Mouse (Mus musculus) right cerebral cortex, postnatal 4 days (tissue): ENCODE measurements around the gene Oser1.
"Not testable (repeated sequence)": the region's sequence is repeated elsewhere in the genome, so short reads cannot be mapped to it uniquely, and the experiment has no call there.

Experiments
- DNase-seq: peaks from one replicate; pipeline ENCODE4 v3.0.0-alpha.2; 2022

Oser1 gene

DNA sequence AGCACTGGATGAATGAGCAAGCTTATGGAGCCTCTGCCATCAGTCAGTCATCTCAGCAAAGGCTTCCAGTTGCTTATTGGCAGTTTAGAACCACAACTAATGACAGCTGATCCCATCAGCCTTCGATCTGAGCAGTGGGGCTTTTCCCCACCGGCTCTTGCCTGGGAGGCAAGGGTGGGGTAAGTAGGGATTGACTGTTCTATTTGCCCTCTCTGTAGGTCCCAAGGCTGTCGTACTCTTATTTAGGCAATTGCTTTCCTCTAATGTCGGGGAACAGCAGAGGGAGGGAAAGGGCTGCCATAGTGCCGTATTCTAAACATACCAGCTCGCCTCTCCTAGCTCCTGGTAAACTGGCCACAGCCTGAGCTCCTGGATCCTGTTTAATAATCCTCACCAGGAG, at the start of gene Oser1:
Oser1 (minus strand) TSS at position 101 of the 400 bp plus-strand sequence.
- no peak for DNase-seq

DNA sequence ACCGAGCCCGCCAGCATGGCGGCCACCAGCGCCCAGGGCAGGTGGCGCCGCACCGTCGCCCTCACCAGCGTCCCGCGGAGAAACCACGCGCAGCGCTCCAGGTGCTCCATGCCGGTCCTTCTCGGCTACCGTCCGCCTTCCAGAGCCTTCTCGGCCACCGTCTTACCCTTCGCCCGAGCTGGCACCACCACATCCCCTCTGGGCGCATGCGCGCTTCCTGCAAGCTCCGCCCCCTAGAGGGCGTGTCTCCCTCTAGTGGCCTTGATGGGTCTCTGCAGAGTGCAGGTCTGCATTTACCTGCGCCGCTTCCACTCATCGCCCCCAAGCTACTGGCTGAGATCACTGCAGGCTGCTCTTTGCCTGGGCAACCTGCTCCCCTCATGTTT, 48.0 kb upstream of the Oser1 start, which contains the start of gene Fitm2:
Fitm2 (minus strand) TSS at position 164 of the 386 bp plus-strand sequence.
- DNase-seq = peak; percentile 97

DNA sequence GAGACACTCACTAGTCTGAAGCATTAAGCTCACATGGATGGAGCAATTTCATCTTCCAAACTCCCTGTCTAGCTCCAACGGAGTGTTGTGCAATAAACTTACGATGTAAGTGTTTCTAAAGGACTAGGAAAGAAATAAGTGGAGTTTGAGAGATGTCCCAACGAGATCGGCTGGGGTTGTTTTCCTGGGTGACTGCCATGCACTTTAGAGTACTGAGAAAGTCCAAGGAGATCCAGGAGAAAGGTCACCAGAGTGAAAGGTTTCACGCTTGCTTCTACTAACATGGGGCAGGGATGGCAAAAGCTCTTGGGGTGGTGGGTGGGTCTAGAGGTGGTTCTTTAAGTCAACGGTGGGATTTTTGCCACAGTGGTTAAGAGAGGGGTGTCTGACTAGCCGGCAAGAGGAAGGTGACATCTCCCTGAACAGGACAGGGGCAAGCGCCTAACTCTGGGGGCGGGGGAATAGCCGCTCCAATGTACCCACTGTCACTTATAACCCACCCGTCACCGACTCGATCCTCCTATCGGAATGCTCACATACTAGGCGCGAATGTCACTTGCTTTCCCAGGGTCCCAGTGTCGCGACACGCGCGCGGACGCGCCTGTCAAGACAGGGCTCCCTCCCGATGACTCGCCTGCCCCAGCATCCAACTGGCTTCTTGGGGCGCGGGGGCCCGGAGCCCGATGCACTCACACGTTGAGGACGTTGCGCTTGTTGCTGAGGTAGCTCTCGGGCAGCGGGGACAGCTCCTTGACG, 47.4 kb upstream of the Oser1 start:
- DNase-seq = no peak

DNA sequence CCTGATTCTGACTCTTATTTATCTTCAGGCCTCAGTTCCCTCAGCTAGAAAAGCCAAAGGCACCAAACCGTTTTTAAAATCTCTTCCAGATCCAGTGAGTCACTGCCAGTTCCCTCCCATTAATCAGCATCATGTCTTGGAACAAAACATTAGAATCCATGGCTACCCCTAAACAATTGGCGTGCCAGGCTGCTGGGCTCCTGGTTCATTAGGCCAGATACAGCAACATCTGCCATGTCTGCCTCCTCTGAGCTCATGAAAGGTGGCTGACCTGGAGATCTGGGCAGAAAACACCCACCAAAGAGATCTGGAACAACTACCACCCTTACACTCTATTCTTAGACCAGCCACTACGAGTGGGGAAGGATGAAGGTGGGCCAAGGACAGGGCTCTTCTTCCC, 46.6 kb upstream of the Oser1 start:
- no peak for DNase-seq

DNA sequence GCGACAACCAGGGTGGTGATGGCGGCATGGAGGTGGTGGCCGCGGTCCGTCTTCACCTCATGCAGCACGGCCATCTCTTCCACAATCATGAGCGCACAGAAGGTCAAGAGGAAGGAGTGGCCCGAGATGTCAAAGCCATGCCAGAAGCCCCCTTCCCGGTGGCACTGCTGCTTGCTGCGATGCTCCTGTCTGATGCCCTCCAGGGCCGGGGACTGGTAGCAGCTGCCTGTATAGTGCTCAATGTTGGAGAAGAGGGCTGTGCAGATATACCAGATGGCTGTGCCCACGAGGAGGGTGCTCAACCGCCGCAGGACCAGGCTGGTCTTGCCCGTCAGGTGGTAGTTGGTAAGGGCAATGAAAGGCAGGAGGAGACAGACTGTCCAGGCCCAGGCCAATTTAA, 45.2 kb upstream of the Oser1 start:
- no peak for DNase-seq

DNA sequence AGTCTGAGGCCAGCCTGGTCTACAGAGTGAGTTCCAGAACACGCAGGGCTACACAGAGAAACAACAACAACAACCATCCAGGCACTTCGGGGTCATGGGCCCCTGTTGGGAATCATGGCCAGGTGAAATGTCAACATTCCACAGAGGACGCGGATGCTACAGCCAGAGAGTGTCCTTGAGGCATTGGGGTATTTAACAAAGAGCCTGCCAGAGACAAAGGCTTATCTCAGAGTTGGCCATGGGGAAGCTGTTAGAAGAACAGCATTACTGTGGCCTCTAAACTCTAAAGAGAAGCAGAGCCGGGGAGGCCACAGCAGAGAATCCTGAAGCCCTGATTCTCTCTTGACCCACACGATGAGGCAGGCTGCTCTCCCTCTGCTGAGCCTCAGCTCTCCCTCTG, 44.4 kb upstream of the Oser1 start:
- DNase-seq = no peak

DNA sequence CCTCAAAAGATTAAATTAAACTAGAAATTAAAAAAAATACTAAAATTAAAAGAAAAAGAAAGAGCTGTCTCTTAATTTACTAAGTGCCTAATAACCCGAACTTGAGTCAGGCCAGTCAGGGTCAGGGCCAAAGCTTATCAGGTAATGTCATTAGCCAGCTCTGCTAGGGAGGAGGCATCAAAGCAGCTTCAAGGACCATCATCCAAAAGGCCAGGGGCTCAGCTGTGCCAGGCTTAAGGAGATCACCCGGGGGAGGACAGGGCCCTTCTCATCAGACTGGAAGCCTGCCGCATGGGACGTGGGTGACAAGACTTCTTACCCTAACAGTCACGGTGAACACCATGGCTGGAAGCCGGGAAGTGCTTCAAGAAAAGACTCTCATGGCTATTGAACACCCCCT, 43.1 kb upstream of the Oser1 start:
- no peak for DNase-seq

DNA sequence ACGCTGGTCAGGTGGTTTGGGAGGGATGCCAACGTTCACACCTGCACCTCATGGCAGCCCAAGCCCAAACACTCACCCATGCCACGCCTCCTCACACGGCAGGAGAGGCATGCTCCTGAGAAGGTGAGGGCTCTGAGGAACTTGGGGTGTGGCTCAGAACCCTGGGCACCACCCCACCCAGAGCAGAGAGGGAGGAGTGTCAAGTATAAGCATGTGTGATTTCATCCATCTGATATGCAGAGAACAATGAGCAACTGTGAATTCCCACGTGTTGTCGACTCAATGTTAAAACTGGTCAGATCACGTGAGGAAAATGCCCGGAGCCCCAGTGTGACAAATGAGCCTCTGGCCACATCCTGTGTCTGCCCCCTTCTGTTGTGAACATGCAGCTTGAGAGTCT, 42.3 kb upstream of the Oser1 start:
- DNase-seq = no peak

DNA sequence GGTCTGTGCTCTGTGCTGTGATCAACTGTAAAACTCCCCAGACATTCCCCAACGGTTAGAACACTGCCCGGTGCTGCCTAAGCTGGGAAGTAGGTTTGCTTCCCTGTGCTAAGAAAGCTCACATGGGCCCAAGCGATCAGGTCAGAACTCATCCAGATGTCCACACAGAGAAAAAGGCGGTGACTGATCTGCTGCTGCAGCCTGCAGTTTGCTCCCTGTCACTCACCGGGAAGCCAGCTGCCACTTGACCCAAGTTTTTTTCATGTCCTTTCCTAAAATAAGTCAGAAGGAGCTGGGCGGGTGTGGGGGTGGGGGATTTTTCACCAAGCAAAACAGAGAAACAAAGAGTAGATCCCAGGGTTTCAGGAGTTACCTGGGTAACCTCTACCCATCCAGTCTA, 40.1 kb upstream of the Oser1 start:
- DNase-seq = no peak

DNA sequence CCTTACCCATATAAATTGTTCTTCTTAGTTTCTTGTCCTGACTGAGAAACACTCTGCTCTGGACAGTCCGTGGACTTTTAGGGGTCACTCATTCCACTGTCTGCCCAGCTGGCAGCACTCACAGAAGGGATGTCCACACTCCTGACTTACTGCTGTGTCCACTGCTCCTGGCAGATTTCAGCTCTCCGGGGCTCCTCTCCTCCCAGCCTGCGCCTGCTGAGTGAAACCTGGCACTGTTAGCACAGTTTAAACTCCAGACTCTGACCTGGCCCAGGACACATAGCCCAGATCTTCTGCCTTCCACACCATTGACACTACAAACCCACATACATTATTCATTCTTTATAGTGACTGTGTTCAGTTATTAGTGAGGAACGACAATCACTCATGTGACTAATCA, 39.5 kb upstream of the Oser1 start:
- no peak for DNase-seq

DNA sequence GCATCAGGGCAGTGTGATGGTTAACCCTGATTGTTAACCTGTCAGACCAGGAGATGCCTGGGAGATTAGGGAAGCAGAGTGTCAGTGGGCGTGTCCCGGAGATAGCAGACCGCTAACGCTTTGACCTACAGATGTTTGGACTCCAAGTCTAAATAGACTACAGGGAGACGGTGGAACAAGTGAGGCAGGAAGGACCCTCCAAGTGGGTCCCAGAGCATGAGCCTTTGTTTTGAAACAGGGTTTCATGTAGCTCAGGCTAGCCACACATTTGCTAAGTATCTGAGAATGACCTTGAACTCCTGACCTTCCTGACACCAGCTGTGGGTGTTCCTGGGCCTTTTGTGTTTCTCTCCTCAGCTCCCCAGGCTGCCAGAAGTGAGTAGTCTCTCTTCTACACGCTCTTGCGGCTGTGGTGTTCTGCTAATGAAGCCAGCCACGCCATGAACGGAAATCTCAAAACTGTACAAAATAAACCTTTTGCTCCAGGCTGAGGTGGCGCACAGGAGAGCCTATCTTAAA, 38.8 kb upstream of the Oser1 start:
- no peak for DNase-seq

DNA sequence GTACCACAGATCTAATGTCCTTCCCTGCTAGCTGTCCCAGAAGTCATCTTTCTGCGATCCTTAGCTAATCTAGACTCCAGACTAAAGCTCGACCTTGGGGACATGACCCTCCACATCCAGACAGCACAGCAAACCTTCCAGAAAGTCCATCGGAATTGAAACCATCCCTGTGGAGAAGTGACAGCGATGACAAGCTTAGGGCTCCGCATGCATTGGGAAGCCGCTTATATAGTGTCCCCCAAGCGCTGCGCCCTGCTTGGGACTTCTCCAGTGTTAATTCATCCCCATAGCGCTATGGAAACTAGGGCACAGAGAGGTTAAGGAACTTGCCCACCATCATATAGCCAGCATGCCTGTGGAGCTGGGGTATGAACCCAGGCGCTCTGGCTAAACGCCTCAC, 38.3 kb upstream of the Oser1 start:
- DNase-seq = no peak

DNA sequence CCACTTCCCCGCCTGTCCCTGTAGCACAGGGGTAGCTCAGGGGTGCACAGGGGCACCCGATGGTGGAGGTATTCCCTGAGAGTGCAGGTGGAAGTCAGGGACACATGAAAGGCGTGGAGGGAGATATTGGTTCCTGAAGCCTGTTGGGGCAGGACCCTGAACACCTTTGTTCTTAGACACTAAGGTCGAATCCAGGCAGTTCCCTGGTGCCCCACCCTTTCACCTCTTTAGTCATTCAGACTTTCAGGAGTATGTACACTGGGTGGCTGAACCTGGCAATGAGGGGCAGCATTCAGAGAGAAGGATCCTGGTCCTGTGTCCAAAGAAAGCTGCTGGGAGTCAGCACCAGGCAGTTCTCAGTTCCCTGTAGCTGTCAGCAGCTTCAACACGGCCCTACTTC, 37.9 kb upstream of the Oser1 start:
- no peak for DNase-seq

DNA sequence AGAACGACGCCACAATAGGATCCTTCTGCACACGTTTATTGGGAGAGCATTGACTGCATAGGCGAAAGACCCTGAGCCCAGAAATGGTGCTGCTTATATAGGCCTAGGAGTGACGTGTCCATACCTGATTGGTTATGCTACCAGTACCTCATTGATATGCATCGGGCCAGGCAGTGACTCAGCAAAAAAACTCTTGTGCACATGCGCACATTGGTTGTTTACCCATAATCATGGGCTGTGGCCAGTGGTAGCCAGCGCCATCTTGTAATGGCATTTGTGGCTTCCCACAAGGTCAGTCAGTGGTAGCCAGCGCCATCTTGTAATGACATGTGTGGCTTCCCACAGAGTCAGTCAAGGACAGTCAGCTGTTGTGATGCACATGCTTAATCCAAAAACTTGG, 36.8 kb upstream of the Oser1 start:
- not testable (repeated sequence) for DNase-seq

DNA sequence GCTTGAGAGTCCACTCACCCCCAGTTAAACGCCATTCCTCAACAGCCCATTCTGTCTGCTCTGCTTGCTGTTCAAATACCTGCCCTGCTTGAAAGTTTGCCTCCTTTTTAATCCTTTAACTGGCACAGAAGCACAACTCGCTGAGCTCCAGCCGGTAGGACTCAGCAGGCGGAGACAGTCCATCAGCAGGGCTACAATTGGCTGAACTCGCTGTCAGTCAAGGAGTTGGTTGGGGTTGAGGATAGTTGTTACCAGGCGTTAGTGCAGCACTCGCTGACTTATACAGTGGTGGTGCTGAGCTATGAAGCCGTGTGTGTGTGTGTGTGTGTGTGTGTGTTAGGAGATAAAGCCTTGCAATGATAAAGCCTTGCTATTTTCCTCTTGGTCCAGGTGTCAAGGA, 36.1 kb upstream of the Oser1 start:
- DNase-seq = no peak

DNA sequence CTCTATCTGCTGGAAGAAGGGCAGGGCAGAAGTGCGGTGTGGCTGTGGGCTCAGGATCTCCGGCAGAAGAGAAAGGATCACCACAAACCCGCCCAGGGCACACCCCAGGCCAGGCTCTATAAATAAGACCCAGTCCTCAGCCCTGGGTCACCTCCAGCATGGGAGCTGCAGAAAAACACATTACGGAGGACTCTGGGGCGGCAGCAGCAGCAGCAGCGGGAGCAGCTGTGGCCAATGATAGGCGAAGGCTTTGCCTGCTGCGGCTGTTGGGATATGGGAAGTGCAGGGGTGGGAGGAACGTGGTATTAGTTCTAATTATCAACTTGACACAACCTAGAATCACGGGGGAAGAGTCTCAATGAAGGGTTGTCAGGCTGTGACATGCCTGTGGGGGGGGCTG, 34.9 kb upstream of the Oser1 start:
- no peak for DNase-seq

DNA sequence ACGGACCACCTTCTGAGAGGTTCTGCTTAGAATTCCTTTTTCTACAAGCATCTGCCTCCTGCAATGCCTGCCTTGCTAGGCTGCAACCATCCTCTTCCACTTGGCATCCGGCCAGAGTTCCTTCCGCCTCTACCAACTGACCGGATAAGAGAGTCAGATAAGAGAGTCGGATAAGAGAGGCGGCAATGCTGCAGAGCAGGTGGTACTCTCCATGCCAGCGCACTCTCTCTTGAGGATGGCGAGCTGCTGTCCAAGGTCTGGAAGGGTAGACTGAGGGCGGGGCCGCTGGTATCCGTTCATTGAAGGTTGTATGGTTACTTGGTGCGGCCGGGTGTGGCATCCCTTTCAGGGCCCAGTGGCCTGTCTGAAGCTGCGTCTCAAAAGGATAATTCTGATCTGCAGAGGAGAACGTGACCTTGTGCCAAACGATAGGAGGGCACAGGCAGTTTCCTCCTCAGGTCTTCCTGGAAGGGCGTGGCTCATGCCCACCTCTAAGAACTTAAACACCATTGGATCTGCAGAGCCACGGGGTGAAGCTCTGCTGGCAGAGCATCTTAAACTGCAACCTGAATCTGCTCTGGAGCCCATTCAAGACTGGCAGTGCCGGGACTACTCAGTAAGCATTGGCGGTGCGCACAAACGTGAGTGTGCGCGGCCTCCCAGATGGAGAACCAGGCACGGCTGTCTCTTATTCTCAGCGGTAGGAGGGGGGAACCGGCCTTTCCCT, 34.2 kb upstream of the Oser1 start:
- DNase-seq = peak; percentile 43

DNA sequence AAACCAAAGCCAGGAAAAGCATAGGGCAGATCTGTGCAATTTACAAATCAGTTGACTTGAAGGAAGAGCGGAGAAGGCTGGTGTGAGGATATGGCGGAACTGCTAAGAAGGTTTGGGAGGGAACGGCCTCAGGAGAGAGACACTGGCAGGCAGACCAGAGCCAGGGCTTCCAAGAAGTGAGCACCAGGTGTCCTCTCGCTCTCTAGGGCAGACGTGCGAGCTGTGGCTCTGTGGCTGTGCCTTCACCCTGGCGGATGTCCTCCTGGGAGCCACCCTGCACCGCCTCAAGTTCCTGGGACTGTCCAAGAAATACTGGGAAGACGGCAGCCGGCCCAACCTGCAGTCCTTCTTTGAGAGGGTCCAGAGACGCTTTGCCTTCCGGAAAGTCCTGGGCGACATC, 28.9 kb upstream of the Oser1 start:
- no peak for DNase-seq

DNA sequence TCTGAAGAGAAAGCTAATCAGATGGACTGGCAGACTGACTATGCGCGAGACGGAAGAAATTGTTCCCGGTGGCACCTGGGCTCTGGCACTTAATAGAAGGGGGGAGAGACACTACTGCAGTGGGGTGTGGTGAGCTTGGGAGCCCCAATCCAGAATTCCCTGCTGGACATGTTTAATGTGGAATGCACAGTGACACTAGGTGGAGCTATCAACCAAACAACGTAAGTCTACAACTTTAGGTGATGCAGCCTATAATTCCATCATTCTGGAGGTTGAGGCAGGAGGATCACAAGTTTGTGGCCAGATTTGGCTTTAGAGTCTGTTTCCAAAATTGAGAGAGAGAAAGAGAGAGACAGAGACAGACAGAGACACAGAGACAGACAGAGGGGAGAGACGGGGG, 28.2 kb upstream of the Oser1 start:
- no peak for DNase-seq

DNA sequence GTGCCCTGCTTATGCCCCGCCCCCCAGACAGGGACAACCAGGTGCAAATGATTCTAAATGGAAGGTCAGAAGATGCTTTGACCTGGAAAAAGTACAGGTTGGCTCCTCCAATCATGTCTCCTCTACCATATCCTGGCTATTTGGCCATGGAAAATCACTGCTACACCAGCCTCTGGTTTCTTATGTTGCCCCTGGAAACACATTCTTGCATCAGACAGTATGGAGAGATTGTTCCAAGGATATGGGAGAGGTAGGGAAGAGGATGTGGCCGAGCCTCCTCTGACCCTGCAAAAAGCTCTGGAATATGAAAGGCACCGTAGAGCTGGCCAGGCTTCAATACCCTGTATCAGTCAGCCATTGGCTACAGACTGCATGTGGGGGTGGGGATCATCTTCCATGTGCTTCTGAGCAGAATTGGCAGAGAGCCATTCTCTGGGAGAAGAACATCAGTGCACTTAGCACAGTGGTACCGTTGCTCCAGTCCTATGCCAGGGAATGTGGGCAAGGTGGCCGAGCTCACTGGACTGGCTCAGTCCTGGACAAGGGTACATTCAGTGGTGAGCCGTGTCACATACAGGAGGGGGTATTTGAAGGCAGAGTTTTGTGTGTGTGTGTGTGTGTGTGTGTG, 26.3 kb upstream of the Oser1 start:
- no peak for DNase-seq

DNA sequence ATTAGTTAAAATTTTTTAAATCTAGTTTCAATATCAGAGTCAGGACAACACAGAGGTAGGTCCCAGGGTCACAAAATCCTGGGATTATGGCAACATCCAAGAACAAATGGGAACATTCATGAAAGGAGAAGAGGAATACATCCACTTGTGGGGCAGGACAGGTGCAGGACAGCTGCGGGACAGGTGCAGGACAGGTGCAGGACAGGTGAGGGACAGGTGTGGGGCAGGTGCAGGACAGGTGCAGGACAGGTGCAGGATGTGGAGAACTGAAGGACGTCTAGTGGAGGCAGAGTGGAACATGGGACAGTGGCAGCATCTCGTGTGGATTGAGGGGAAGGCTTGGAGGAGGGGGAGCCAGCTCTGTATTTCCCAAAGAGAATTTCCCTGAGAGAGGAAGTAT, 24.8 kb upstream of the Oser1 start:
- DNase-seq = no peak

DNA sequence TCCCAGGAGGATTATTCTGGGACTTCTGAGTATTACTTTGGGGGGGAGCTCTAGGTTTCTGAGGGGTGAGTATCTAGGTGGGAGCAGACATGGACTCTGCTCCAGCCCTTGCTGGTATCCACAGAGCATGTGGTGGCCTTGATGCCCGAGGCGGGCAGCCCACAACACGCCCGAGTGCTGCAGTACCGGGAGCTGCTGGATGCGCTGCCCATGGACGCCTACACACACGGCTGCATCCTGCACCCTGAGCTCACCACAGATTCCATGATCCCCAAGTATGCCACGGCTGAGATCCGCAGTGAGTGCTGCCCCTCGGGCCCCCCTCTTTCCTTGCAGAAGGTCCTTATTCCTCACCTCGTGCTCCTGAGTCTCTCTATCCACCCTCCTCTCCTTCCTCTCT, 22.9 kb upstream of the Oser1 start:
- no peak for DNase-seq

DNA sequence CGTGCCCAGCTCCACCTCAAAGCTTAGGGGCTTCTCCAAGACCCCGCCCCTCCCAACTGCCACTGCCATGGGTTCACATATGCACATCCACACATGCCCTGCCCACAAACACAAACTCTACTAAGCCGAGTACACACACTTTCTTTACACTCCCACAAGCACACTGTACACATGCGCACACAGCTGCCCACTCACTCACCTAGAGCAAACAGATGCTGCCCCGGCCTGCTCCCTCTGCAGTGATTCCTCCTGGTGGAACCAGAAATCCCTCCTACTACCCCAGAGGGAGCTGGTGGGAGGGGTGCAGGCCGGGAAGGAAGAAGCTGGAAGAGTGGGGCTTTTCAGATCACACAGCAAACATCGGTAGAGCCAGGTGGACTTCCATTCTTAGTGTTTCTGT, 19.5 kb upstream of the Oser1 start:
- no peak for DNase-seq

DNA sequence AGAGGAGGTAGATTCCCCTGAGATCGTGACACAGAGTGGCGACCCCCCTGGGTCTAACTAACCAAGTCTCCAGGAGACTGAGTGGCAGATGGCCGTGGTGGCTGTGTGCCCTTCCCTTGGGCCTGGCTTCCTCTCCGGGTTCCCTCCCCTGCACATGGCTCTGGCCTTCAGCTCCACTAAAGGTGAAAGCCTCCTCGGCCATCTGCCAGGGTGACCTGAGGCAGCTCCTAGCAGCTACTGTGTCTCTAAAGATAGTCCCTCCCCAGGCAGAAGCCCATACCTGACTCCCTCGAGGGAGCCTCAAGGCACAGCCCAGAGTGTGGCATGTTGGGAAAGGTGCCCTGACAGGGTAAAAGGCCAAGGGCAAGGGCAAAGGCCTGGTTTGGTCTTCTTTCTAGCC, 19.0 kb upstream of the Oser1 start:
- DNase-seq = no peak
